Mouse (Mus musculus): ENCODE measurements around the gene Ccna2.
A peak's percentile ranks its signal among the peaks of the same experiment; 100 is the strongest.

Gene Ccna2

DNA sequence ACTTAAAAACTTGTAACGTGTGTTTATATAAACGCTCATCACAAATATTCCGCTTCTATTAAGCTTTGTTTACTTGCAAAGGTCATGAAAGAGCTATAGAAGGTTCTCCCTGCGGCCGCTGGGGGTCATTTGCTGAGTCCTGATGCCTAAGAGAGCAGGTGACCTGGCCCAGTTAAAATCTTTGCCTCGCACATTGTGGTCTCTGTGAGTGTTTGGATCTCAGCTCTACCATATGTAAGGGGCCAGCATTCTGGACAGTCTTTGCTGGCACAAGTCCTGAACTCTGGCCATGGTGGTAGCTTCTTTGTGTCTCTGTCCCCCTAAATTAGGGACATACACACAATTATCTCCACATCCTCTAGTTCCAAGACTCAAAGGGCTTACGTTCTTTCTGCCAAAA, 39.2 kb downstream of the Ccna2 start:
- peak; percentile 49 for DNase-seq

DNA sequence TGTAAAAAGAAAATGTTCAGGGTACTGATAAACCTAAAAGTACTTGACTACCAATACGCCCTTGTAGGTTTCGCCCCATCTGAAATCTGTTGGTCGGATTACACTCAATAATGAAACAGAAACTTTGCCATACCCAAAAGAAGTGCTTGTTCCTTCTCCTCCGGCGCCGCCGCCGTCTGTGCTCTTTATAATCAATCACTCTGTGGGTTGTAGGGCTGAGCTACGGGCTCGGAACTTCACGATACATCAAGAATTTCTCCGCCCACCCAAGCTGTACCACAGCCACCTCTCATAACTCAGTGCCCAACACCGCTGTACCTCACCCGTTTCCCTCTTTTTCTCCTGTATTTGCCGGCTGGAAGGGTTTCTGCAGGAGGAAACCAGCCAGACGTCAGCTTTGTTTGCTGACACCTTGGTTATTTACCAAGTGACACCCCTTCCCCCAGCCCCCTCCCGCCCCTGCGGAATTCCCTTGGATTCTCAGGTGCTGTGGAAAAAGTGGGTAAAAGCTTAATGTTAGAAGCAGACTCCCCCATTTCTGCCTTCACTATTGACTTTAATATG, 39.9 kb downstream of the Ccna2 start:
- DNase-seq = peak; percentile 83

DNA sequence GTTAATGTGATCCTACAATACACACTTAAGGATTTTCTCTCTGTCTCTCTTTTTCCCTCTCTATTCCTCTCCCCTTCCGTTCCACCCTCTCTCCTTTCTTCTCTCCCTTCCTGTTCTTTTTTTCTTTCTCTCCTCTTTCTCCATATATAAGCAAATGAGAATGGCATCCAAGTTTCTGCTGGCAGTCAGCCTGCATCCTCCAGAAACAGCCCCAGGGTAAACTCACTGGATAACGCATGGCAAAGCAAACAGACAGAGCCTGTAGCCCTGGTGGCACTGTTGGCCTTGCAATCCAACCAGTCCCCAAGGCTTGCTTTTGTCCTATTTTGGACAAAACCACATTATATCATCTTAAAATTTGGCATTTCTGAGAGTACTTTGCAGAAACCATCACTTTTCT, 40.7 kb downstream of the Ccna2 start:
- DNase-seq = peak; percentile 62

DNA sequence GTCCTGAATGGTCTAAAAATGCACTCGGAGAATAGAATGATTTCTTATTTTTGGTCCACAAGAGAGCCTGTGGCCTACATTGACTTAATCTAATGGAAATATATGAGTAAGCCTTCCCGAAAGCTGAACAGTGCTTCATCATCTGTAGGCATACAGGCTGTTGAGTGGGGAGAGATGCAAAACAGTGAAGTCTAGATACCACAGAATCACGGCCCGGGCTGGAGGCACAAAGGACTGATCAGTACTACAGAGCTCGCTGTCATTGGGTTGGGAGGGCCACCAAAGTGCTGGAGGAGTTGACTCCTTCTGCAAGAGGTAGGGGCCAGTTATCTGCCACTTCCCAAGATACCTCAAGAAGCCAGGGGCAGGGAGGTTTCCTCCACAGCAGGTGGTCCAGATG, 41.2 kb downstream of the Ccna2 start:
- peak; percentile 80 for DNase-seq

DNA sequence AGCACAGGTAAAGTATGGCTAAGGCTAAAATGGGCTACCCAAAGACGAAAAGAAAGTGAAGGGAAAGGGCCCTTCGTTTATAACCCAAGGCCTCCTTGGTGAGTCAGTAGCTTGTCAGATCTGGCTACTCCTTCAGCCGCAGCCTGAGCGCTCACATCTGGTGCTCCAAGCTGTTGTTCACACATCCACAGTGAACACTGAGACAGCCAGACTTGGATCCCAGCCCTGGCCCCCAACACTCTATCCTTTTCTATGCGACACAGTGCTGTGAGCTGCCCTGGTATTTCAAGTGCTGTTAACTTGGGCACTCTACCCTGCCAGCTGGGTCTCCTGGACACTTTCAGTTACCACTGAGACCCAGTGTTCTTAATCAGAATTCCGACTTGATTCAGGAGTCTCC, 41.6 kb downstream of the Ccna2 start:
- peak; percentile 97 for DNase-seq

DNA sequence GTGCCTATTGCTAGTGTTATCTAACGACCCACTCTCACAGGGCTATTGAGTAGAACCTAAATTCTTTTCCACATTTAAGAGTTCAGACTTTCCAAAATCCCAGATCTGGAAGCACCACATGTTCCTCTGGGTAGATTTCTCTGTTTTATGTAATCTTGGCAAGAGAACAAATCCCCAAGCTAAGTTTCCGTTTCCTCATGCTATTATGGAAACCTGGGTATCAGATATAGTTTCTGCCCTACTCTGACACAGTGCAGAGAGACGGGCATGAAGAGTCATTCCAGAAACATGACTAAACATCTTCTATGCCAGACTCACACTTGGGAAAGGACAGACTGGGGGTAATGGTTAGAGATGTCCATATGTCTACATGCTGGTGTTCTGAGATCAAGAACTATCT, 47.5 kb downstream of the Ccna2 start:
- peak; percentile 66 for DNase-seq

DNA sequence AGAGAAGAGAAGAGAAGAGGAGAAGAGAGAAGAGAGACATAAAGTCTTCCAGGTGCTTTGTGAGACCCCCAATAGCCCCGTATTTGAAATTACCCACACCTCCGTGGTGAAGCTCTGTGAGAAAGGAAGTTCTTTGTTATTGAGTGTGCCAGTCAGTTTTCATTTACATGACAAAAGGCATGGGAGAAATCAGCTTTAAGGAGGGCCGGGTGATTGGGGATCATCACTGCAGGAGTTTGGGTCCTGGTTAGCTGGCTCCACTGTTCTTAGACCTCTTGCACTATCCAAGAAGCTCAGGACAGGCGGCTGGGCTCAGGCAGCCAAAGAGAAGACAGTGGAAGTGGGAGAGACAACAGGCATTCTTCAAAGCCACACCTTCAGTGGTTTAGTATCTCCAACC, 49.8 kb downstream of the Ccna2 start:
- DNase-seq = peak; percentile 56

DNA sequence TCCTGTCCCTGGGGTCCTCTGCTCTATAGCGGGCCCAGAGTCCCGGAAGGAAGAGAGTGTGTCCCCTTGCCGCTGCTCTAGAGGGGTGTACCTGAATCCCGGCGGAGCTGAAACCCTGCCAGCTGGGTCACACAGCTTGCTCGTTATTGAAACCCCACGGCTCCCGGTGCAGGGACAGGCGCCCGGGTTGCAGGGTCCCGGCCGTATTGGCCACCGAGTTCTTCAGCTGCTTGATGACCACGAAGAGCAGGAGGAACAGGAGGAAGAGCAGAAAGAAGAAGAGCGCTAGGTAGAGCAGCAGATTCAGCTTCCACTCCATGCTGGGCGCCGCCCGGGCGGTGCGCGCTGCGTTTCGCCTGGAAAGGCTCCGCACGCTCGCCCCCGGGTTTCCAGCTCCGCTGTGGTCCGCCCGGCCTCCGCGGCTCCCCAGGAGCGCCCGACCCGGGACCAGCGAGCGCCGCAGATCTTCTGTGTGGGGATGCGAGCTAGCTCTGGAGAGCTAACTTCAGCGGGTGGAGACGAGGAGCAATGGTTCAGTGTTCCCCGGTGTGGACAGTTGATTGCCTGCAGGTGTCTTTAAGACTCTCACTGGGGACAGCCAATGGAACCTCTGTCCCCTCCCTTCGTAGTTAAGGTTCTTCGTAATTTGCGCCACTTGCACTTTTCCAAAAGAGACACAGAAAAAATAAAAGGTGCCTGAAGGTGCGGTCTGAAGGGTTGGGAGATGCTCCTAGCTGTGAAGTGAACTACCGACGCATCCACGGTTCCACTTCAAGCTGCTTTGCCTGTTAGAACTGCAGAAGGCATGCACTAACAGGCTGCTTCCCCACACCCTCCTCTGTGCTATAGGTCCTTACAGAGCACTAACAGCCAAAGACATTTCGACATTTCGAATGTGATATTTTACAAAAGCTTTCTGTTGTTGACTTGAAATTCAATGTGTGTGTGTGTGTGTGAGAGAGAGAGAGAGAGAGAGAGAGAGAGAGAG, 50.6 kb downstream of the Ccna2 start, which contains the start of gene Gm11549:
TSS of gene Gm11549 (minus strand) at position 741 of the 988 bp plus-strand sequence.
- peak; percentile 87 for DNase-seq

DNA sequence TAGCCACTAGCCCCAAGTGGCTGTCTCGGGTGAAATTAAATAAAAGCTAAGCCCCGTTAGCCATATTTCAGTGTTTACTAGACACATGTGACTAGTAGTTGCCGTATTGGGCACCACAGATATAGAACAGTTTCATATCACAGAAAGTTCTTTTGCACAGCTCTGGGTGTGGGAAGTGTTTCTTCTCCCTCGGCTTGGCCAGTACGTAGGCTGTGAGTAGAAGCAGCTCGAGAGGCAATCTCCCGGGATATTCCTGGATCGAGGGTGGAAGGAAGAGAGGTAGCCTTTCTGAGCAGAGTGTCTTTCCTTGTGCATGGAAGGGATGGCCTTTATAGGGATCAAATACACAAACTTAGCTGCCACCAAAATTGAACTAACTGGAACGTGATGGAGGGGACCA, 55.8 kb downstream of the Ccna2 start:
- DNase-seq = peak; percentile 18

Measured in heart, adult 11 months (tissue).